Mouse (Mus musculus) spleen, adult 2 months (tissue): ENCODE results near the gene Pbx2.

Source experiments
- CTCF ChIP-seq: fragments of 200-500 bp; IDR thresholded peaks from 2 replicates; pipeline ENCODE4 v1.5.1; 2011; ENCODE audit warnings: mild to moderate bottlenecking, inconsistent platforms; ENCODE audit not compliant: insufficient read depth, insufficient read length, insufficient replicate concordance; ENCODE audit errors: extremely low read depth
- POLR2A ChIP-seq: fragments of 200-500 bp; IDR thresholded peaks from 2 replicates; pipeline ENCODE4 v1.6.1; 2011; ENCODE audit warnings: low read depth, low read length, inconsistent platforms

DNA sequence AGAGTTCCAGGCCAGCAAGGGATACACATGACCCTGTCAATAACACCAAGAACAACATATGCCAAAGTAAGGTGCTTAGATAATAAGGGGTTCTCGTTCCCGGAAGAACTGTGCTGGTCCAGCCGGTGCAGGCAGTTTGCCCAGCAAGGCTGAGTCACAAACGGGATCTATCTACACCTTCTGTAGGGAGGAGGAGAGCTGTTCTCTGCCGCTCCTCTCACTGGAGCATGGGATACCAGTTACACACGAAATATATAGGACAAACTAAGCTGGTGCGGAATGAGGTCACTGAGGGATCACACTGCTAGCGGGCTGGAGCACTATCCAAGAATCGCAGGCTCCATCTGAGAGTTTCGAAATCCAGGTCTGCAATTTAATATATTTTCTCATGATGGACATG lies 52.9 kb downstream of the Pbx2 start:
- TF ChIP-seq CTCF, result no peak
- TF ChIP-seq POLR2A, result no peak
